Mouse (Mus musculus): ENCODE measurements around the gene Mfap1a.

DNA sequence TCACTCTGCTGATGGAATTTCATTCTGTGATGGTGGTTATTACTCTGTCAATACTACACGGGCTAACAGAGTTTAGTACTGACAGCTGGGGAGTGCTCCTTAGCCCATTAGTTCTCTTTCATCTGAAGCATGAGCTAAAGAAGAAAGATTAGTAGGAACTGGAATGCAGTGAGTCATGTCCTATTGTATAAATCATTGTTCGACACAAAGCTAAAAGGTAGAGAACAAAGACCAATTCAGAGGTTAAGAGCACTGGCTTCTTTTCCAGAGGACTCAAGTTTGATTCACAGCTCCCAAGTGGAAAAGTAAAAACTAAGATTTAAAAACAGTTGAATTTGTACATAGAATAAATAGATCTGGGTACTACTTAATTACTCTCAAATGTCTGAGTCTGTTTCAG, 46.4 kb downstream of the Mfap1a start:
- TF ChIP-seq CTCF (IDR thresholded peaks at IDR 0.05; ENCODE audit: borderline replicate concordance, control insufficient read depth, extremely low read depth, insufficient read depth, low read length, poor library complexity) (no peak), POLR2A (IDR thresholded peaks at IDR 0.05; ENCODE audit: control insufficient read depth, extremely low read depth, insufficient read depth, low read length, poor library complexity) (no peak)

All from thymus, adult 2 months (tissue).